Mouse (Mus musculus) c-Kit-positive CD71-positive TER-119-negative erythroid progenitor cells, embryonic 14.5 days (primary cell): ENCODE results near the gene Ttll11.

Experiments used
- DNase-seq: peaks from one replicate; pipeline ENCODE4 v3.0.0-alpha.2; 2013; ENCODE audit warnings: low read depth

Gene Ttll11

DNA sequence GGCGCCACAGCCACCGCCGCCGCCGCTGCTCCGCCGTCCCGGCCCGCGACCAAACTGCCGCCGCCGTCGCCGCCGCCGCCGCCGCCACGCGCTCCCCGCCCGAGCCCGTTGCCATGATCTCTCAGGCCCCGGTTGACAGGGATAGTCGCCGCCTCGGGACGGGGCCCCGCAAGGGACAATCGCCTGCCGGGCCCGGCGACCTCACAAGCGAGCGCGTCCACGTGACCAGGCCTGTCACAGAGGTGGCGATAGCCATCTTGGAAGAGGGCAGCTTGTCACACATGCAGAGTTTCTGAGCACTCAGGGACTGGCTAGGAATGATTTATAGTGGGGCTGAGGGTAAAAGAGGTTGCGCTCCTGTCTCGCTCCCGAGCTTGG, at the start of gene Ttll11:
Gene Ttll11, minus strand, starts transcription at position 270 of the 378 bp plus-strand sequence.
- peak; percentile 87 for DNase-seq

DNA sequence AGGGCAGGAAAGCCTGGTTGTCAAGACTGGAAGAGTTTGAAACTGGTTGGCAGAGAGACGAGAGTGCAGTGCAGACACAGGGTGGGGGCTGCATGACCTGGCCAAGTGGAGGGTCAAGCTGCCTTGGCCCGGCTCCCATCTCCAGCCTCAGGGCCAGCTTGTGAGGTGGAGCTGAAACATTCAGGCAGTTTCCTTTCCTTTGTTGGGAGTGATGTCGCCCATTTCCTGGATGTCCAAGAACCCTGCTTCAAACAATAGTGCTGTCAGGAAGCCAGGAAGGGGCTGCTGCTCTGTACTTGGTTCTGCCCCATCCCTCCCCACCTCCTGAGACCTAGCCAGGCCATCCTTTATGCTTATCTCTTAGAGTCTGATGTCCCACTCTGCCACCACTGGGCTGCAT, 43.6 kb upstream of the Ttll11 start:
- no peak for DNase-seq

DNA sequence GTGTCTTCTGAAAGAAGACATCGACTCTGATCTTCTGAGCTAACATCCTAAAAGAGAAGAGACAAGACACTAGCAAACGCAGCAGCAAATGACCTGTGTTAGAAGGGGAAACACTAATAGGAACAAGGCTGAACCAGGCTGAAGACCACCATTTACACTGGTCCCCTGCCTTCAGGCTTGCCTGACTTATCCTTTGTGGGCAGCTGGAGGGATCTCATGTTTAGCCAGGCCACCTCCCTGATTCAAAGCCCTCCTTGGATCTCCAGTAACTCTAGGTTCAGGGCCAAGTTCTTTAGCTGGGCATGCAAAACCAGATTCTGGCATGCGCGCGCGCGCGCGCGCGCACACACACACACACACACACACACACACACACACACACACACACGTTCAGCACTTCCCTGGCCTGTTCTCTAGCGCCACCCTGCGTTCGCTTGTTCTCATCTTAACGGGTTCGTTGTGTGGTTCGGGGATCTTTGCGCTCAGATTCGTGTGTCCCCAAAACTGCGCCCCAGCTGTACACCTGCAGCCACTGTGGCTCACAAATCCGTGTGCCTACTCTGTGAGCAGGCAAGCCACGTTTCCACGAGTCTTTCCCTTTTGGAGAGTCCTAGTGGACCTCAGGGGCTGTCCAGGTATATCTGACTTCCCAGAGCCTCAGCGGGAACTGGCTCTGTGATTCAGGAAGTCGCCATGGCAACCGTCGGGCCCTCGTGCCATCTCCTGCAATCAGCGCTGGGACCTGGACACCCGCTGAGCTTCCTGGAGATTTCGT, 41.9 kb upstream of the Ttll11 start:
- DNase-seq: peak; percentile 49

DNA sequence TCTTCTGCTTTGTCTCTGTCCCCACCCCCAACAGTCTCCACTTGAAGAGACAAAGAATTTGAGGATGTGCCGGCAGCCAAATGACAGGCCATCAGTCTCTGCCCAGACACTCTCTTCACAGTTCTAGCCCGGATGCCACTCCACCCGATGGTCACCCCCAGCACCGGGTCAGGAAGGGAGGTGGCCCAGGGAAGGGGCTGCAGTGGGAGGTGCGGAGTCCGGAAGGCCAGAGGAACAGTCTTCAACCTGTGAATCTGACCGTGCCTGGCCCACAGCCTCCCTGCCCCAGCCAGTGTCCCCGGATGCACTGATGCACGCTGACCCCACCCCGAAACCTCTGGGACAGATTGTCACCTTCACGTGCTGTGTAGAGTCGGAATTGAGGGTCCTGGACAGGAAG, 33.3 kb upstream of the Ttll11 start:
- no peak for DNase-seq

DNA sequence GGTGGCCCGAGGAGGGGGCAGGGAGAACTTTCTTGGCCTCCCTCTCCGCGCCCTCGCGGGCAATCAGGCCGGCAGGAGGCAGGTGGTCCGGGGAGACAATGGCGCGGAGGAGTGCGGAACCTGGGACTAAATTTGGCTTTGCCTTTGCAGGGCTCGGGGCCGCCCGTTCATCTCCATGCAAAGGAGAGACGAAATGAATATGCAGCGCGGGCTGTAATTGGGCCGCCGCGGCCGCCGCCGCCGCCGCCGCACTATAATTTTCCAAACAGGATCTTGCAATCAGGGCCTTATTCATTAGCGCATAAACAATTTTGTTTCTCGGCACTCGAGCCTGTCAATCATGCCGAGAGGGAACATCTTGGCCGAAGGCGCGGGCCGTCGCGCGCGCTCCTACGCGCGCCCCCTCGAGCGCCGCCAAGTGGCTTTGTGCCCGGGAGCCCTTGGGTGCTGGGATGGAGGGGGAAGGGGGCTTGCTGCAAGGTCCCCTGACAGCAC, 31.7 kb upstream of the Ttll11 start:
- no peak for DNase-seq

DNA sequence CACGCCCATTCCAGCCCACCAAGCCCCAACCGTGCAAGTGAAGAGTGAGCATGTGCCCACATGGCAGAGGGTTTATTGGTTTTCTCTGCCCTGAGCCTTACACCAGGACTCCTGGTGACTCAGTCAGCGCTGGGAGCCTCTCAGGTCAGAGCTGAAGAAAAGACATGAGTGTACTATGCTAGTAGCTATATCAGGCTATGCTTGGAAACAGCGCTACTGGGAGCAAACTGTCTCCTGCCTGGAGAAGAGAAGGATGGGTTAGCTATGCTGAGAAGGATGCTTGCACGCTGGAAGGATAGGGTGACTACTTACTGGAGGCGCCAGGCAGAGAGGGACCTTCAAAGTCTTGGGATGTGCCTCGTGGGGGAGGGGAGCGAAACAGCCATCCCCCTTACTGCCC, 30.9 kb upstream of the Ttll11 start:
- no peak for DNase-seq

DNA sequence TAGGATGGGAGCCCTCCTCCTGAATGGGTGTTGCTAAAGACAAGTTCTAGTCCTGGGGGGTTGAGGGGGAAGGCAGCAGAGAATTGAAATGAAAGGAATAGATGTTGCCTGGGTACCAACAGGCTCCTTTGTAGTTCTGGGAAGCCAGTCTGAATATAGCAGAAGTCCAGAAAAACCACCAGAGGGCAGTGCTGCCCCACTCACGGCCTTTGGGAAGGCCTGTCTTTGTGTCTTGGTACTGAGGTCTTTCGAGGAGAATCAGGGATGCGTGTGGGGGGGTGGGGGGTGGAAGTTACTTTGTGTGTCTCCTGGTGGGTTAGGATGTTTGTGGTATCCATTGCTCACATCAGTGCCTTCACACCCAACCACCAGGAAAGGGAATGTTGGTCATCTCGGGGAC, 29.7 kb upstream of the Ttll11 start:
- peak; percentile 33 for DNase-seq

DNA sequence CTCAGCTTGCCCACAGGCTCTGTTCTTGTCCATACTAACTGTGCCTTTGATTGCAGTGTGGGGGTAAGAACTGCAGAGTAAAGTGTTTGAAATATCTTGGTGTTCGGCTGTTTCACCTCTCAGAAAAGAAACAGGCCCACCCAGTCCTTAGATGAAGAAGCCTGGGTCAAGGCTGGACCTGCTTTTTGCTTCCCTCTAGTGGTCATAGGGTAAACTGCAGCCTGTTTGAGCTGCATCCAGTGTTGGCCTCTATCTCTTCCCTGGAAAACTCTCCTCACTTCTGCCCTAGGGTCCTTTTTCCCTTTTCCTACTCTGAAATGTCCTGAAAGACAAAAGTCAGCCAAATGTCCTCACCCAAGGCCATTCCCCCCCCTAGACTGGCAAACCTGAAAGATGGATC, 28.4 kb upstream of the Ttll11 start:
- DNase-seq: peak; percentile 44

DNA sequence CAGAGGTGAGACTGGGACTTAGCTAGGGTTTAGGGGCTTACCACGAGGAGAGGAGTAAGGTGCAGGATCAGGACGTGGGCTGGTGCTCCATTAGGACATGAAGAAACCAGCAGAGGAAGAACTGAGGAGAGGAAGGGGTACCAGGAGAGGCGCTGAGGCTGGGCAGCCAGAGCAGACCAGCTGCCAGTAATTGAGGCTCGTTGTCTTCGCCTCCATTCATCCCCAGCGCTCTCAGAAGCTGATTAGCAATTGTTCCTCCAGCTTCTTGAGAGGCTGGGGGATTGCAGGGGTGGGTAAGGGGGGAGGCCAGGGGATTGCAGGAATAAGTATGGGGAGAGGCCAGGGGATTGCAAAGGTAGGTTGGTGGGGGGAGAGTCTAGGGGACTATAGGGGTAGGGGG, 22.5 kb upstream of the Ttll11 start:
- no peak for DNase-seq

DNA sequence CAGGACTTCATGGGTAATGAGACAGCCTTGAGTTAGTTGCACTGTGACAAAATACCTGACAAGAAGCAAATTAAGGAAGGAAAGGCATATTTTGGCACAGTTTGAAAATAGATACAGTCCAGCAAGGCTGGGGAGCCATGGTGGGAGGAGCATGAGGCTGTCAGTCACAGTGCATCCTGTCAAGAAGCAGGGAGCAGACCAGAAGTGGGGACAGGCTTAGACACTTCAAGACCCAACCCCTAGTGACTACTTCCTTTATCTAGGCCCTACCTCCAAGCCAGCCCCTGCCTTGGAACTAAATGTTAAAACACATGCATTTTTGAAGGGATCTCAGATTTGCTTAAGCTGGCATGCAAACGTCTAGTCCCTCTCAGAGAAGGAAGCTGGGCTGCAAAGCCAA, 20.7 kb upstream of the Ttll11 start:
- DNase-seq: no peak

DNA sequence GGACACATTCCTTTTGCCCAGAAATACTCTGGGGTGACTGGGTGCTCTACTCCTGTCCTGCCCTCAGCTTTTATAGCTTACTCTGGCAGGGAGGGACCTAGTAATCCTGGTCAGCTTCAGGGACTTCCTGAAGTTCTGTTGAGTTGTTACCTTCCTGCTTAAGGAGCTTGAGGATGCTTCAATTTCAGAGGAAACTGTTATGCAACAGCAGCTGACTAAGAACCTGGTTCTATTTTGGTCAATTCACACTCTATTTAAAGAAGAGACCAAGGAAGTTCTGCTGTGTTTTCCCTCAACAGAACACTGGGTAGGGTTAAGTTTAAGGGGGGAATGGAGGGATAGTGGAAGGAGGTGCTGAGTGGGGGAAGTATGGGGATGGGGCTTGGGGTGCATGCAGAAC, 19.5 kb upstream of the Ttll11 start:
- DNase-seq: no peak

DNA sequence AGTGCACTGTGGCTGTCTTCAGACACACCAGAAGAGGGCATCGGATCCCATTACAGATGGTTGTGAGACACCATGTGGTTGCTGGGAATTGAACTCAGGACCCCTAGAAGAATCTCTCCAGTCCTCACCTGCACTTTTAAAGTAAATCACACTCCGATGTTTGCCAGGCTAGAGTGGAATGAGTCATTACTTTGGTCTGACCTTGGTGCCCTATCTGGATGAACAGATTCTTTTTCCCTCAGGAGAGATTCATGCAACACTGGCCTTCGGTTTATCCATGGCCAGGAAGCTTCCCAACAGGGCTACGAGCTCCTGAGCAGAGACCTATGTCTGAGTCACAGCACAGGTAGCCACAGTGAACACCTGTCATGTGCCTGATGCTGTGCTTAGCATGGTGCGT, 18.7 kb upstream of the Ttll11 start:
- no peak for DNase-seq

DNA sequence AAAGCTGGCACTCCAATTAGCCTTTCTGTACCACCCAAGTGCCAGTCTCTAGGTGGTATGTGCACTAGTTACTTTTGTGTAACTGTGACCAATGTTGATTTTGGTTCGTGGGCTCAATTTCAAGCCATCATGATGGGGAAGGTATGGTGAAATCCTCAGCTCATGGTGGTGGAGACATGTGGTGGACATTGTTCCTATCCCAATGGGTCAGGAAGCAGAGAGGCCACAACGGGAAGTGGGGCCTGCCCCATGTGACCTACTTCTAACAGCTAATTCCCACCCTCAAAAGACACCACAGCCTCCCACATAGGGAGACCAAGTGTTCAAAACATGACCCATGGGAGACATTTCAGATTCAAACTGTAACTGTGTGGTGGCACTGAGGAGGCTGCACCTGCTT, 17.0 kb upstream of the Ttll11 start:
- DNase-seq: no peak

DNA sequence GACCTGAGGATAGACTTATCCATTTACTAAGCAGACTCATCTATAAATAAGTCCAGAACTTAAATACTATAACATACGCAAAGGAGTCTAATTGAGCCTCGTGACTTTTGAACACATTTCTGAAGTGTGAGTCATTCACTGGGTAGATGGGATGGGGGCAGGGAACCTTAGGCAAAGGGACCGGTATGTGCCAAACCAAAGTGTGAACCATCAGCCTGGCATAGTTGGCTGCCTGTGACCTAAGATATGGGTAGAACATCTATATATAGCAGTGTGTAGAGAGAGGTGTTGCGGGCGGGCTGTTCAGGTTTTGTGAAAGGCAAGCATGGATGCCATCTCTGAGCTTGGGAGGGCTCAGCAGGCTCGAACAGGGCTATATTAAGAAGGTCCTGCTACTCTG, 14.6 kb upstream of the Ttll11 start:
- DNase-seq: no peak

DNA sequence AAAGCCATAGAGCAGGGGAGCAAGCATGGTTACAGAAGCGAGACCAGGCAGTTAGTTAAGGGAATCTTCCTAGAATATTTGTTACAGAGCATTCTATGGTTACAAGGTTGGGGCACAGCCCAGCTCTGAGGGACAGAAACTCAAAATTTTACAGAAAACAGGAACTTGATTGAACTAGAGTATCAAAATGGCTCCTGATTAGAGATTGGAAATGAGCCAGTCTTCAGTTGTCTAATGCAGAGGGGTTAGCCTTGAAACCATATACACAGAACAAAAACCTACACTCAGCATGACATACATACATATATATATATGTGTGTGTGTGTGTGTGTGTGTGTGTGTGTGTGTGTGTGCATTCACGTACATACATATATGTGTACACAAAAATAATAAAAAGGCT, 13.8 kb upstream of the Ttll11 start:
- DNase-seq: no peak

DNA sequence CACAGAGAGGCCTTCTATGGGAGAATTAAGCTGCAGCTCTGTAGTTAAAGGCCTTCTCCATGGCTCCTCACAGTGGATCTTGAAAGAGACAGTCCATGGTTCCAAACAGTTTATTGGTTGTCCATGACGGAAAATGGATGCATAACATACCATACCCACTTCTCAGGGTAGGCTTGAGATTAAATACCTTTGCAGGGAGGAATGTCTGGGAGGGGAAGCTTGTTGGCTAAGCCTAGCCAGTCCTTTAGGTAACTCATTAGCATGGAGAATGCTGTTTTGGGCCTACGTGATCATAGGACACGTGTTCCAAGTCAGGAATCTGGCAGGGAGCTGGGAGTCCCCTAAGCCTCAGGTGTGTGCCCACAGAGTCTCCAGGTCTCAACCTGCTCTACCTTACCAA, 12.5 kb upstream of the Ttll11 start:
- no peak for DNase-seq

DNA sequence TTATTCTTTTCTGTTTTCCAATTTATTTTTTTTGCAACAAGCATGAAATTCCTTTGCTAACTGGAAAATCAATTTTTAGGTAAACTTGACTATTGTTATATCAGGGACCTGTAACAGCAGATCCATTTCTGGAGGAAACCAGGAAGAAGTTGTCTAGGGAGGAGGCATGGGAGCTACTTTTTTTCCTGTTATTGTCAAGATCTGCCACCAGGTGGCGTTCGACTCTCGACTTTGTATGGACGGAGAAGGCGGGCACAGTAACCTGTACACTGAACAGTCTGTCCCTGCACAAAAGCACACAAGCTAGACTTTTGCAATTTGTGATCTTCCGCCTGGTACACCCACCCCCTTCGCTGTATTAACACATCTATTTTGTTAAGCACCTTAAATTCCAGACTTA, 4.2 kb upstream of the Ttll11 start:
- DNase-seq: peak; percentile 58

DNA sequence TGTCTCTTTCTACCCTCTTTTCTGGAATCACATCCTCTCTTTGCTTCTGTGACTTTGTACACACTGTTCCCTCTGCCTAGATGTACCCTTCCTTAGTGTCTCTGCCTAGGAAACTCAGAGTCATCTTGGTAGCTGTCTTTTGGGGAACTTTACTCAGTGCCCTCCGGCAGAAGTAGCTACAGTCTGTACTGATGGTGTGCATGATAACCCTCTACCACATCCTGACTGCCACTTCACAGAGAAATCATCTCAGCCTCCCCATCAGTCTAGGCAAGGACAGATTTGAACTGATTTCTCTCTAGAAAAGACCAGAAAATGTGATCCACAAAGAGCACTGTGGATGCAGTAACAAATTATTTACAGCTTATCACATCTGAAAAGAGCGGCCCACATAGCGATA, 2.2 kb upstream of the Ttll11 start:
- DNase-seq: no peak

DNA sequence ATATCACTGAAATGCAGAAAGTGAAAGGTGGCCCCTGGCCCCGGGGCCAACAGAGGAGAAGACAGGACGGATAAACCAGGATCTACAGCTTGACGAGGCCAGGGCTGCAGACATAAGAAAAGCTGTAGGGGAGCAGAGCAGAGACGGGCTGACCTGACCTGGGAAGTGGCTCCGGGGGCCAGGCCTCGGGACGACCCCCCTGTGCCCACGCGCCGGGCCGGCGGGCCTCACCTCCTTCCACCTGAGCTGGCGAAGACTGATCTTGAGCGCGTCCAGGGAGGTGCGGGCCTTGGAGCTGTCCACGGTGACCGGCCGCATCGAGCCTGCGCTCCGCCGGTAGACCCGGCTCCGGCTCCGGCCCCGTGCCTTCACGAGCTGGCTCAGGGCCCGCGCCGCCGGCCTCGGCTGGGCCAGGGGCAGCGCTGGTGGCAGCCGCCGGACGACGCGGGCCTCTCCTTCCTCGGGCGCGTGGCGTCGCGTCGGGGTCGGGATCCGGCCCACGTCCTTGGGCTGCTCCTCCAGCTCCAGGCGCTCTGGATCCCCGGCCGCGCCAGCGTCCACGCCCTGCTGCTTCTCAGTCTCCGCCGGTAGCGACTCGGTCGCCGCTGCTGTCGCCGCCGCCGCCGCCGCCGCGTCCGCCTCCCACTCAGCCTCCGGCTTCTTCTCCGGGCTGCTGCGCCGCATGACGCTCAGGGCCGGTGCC, 621 bp downstream of the Ttll11 start:
- DNase-seq: no peak

DNA sequence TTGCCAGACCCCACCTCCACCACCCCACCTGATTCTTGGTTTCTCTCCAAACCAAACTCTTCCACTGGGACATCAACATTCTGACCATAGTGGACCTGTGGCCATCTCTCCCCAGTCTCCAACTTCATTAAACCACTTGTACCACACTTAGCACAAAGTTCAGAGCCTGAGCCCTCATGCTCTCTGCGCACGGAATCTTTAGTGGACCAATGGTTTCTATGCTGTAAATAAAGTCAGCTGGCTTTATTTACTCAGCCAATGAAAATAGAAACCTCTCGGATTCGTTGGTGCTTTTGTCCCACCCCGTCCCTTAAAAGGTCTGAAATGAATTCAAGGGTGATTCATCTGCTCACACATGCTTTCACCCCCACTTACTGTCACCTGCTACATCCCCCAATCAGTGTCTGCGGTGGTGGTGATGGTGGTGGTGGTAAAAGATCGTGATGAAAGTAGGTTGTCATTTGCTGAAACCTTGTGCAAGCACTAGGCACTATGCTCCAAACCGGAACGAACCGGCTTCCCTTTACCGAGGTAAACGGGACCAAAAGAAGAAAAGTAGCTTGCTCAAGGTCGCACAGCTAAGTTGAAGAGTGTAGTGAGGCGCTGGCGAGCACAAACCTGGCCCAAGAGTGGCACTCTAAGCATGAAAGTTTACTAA, 1.3 kb downstream of the Ttll11 start:
- DNase-seq: no peak

DNA sequence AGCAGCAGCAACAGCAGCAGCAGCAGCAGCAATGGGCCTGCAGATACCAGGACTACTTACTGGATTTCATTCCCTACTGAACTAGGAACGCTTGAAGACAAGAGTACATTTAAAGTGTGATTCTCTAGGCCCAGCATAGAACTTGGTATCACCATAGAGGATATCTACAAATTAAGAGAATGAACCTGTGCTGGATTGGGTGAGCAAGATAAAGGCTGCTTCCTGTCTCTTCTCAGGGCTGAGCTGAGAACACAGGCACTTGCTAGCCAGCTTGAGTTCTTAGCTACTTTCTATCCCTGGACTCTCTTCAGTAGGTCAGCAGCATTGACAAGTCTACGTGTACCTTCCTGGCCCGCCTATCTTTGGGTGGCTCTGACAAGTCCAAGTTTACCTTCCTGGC, 2.0 kb downstream of the Ttll11 start:
- no peak for DNase-seq

DNA sequence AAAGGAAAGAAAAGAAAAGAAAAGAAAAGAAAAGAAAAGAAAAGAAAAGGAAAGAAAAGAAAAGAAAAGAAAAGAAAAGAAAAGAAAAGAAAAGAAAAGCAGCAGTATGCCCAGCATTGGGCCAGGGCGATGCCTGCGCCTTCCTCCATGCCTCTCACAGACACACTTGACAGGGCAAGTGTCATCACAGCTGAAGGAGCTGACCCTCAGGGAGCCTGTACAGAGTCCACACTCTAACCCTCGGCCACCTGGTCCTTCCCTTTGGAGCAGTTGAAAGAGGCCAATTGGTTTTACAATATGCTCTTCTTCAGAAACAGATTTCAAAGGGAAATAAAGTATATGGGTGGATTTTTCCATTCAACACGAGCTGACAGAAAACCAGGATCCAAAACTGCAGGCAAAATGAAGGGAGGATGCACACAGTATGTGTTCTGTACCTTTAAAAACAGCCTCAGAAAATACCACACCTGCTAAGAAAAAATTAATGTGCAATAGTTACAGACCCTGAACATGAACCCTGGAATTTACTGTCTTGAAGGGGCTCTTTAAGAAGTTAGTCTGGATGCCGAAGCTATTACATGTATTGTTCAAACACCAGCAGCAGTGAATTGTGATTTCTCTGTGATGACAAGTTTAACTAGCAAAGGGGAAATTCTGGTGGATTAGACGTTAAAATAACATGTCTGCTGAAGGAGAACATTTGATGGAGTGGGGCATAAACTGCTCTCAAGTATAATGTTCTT, 7.3 kb downstream of the Ttll11 start:
- DNase-seq: no peak
